Mouse (Mus musculus) MEL (cell line): ENCODE measurements at regions not wholly inside any gene's neighbourhood (a gene's known extent, or its start where the extent isn't known, plus 50 kb on each side); places are given as distances from the start of the nearest gene placed in this dataset.

Experiments used
- DNase-seq: peaks from one replicate; pipeline ENCODE4 v3.0.0; 2011; ENCODE audit warnings: low read depth, low spot score
- H3K27ac ChIP-seq: 2 replicates; pipeline ENCODE4 v1.5.1; 2012; ENCODE audit warnings: low read depth, mild to moderate bottlenecking, control low read depth, low read length, moderate library complexity; ENCODE audit not compliant: control insufficient read depth
- H3K27me3 ChIP-seq, 2 experiments: fragments of 150-350 bp in 1 of 2; sonication (generic) in 1 of 2; 2 replicates each; pipeline ENCODE4 v1.6.1; 2012; ENCODE audit warnings: low read length in 2 of 2, mild to moderate bottlenecking in 2 of 2, improper control_type of control experiment in 1 of 2, moderate library complexity in 1 of 2; ENCODE audit not compliant: insufficient read depth in 2 of 2, control insufficient read depth in 1 of 2
- H3K36me3 ChIP-seq, 2 experiments: 2 replicates each; pipeline ENCODE4 v1.6.1; 2012 to 2014; ENCODE audit warnings: low read length in 2 of 2, improper control_type of control experiment in 1 of 2, inconsistent platforms in 1 of 2, mild to moderate bottlenecking in 1 of 2; ENCODE audit not compliant: insufficient read depth in 2 of 2, control insufficient read depth in 1 of 2
- H3K4me1 ChIP-seq, 2 experiments: fragments of 150-350 bp in 1 of 2; sonication (generic) in 1 of 2; 2 replicates each; pipeline ENCODE4 v1.6.1; 2012; ENCODE audit warnings: low read length in 2 of 2, improper control_type of control experiment in 1 of 2, mild to moderate bottlenecking in 1 of 2; ENCODE audit not compliant: insufficient read depth in 2 of 2, control insufficient read depth in 1 of 2
- H3K4me3 ChIP-seq, 2 experiments: fragments of 150-350 bp in 1 of 2; sonication (generic) in 1 of 2; 2 replicates each; pipeline ENCODE4 v1.5.1; 2012; ENCODE audit warnings: low read depth in 2 of 2, low read length in 2 of 2, mild to moderate bottlenecking in 2 of 2, moderate library complexity in 2 of 2, control low read depth in 1 of 2, improper control_type of control experiment in 1 of 2; ENCODE audit not compliant: control insufficient read depth in 1 of 2, insufficient read depth in 1 of 2
- H3K79me2 ChIP-seq: 2 replicates; pipeline ENCODE4 v1.6.1; 2012; ENCODE audit warnings: mild to moderate bottlenecking, low read length, moderate library complexity; ENCODE audit not compliant: control insufficient read depth, poor library complexity, insufficient read depth
- H3K9ac ChIP-seq: 2 replicates; pipeline ENCODE4 v1.6.1; 2012; ENCODE audit warnings: low read depth, mild to moderate bottlenecking, control low read depth, low read length, moderate library complexity; ENCODE audit not compliant: control insufficient read depth, poor library complexity, severe bottlenecking
- H3K9me3 ChIP-seq: fragments of 150-350 bp; sonication (generic); replicated peaks from 2 replicates; pipeline ENCODE4 v1.6.1; 2012; ENCODE audit warnings: mild to moderate bottlenecking, low read length, improper control_type of control experiment, moderate library complexity; ENCODE audit not compliant: insufficient read depth
- CHD1 ChIP-seq: IDR thresholded peaks from 2 replicates; pipeline ENCODE4 v1.6.1; 2012; ENCODE audit warnings: low read depth, mild to moderate bottlenecking, inconsistent platforms, low read length, improper control_type of control experiment
- CTCF ChIP-seq, 3 experiments: IDR thresholded peaks in 2 of 3; conservative IDR thresholded peaks in 1 of 3; 2 replicates each; pipeline ENCODE4 v1.5.1; 2011 to 2012; ENCODE audit warnings: low read length in 3 of 3, low read depth in 2 of 3, mild to moderate bottlenecking in 2 of 3, improper control_type of control experiment in 1 of 3, inconsistent platforms in 1 of 3, mixed read lengths in 1 of 3, moderate library complexity in 1 of 3; ENCODE audit not compliant: control insufficient read depth in 1 of 3, insufficient read depth in 1 of 3, poor library complexity in 1 of 3, severe bottlenecking in 1 of 3
- GABPA ChIP-seq: IDR thresholded peaks from 2 replicates; pipeline ENCODE4 v1.6.1; 2012; ENCODE audit warnings: low read depth, mild to moderate bottlenecking, inconsistent platforms, low read length, improper control_type of control experiment, moderate library complexity
- GATA1 ChIP-seq: IDR thresholded peaks from 2 replicates; pipeline ENCODE4 v1.6.1; 2011; ENCODE audit warnings: low read depth, low read length, improper control_type of control experiment
- MAFK ChIP-seq: IDR thresholded peaks from 2 replicates; pipeline ENCODE4 v1.6.1; 2011; ENCODE audit warnings: low read depth, mild to moderate bottlenecking, low read length, improper control_type of control experiment, borderline replicate concordance
- MEF2A ChIP-seq: IDR thresholded peaks from 2 replicates; pipeline ENCODE4 v1.6.1; 2014; ENCODE audit warnings: low read depth, mild to moderate bottlenecking, inconsistent platforms, low read length, improper control_type of control experiment; ENCODE audit not compliant: poor library complexity, insufficient replicate concordance, severe bottlenecking; ENCODE audit errors: extremely low read depth
- MXI1 ChIP-seq: IDR thresholded peaks from 2 replicates; pipeline ENCODE4 v1.6.1; 2011; ENCODE audit warnings: mild to moderate bottlenecking, low read depth, low read length, improper control_type of control experiment
- MYC ChIP-seq: IDR thresholded peaks from 2 replicates; pipeline ENCODE4 v1.6.1; 2011; ENCODE audit warnings: low read depth, mild to moderate bottlenecking, low read length, improper control_type of control experiment, moderate library complexity
- NRF1 ChIP-seq: IDR thresholded peaks from 2 replicates; pipeline ENCODE4 v1.6.1; 2014; ENCODE audit warnings: low read depth, mild to moderate bottlenecking, inconsistent platforms, low read length, improper control_type of control experiment, moderate library complexity; ENCODE audit not compliant: poor library complexity, insufficient read depth, severe bottlenecking
- POLR2AphosphoS2 ChIP-seq: IDR thresholded peaks from 2 replicates; pipeline ENCODE4 v1.6.1; 2011; ENCODE audit warnings: low read length, improper control_type of control experiment
- POLR2AphosphoS5 ChIP-seq: IDR thresholded peaks from 2 replicates; pipeline ENCODE4 v1.6.1; 2012; ENCODE audit warnings: low read depth, borderline replicate concordance, mild to moderate bottlenecking, inconsistent platforms, low read length, moderate library complexity, mixed read lengths
- RAD21 ChIP-seq: IDR thresholded peaks from 2 replicates; pipeline ENCODE4 v1.6.1; 2011; ENCODE audit warnings: mild to moderate bottlenecking, low read depth, low read length, improper control_type of control experiment
- SMC3 ChIP-seq: IDR thresholded peaks from 2 replicates; pipeline ENCODE4 v1.6.1; 2011; ENCODE audit warnings: low read depth, low read length, improper control_type of control experiment
- TCF12 ChIP-seq: IDR thresholded peaks from 2 replicates; pipeline ENCODE4 v1.6.1; 2014; ENCODE audit warnings: low read depth, mild to moderate bottlenecking, inconsistent platforms, low read length, improper control_type of control experiment, moderate library complexity
- USF1 ChIP-seq: IDR thresholded peaks from 2 replicates; pipeline ENCODE4 v1.6.1; 2014; ENCODE audit warnings: low read depth, mild to moderate bottlenecking, inconsistent platforms, low read length, improper control_type of control experiment, moderate library complexity
- USF2 ChIP-seq, 2 experiments: IDR thresholded peaks; 2 replicates each; pipeline ENCODE4 v1.6.1; 2011 to 2012; ENCODE audit warnings: improper control_type of control experiment in 2 of 2, low read length in 2 of 2, borderline replicate concordance in 1 of 2, inconsistent platforms in 1 of 2, low read depth in 1 of 2, mild to moderate bottlenecking in 1 of 2; ENCODE audit not compliant: insufficient read depth in 1 of 2
- ZC3H11A ChIP-seq: IDR thresholded peaks from 2 replicates; pipeline ENCODE4 v1.6.1; 2012; ENCODE audit warnings: low read depth, mild to moderate bottlenecking, inconsistent platforms, low read length, improper control_type of control experiment
- ZKSCAN1 ChIP-seq: IDR thresholded peaks from 2 replicates; pipeline ENCODE4 v1.6.1; 2012; ENCODE audit warnings: low read depth, mild to moderate bottlenecking, inconsistent platforms, low read length, improper control_type of control experiment, moderate library complexity
- ZMIZ1 ChIP-seq: IDR thresholded peaks from 2 replicates; pipeline ENCODE4 v1.6.1; 2012; ENCODE audit warnings: low read depth, mild to moderate bottlenecking, inconsistent platforms, low read length, improper control_type of control experiment, moderate library complexity
- ZNF384 ChIP-seq: IDR thresholded peaks from 2 replicates; pipeline ENCODE4 v1.6.1; 2012; ENCODE audit warnings: low read depth, mild to moderate bottlenecking, inconsistent platforms, low read length, improper control_type of control experiment

GRCm38 (mm10) chr4:142856626-142857025 is 356.2 kb downstream of the Prdm2 start:
- Histone ChIP-seq H3K36me3 (no peaks in the 10 kb centered on the region), H3K9ac (no peak overlapping the region)
- TF ChIP-seq MXI1 (no peak), ZKSCAN1 (no peak), CTCF (IDR thresholded peaks at IDR 0.05 in 2 of 3, conservative IDR thresholded peaks at IDR 0.05 in 1 of 3; ENCODE audit: control insufficient read depth in 1 of 3, insufficient read depth in 1 of 3, low read depth in 2 of 3, low read length in 3 of 3, poor library complexity in 1 of 3, severe bottlenecking in 1 of 3) (no peak), GATA1 (no peak), MEF2A (no peak), RAD21 (no peak), USF1 (no peak), MAFK (no peak), GABPA (no peak), ZC3H11A (no peak), CHD1 (no peak), POLR2AphosphoS5 (no peak), ZNF384 (no peak), POLR2AphosphoS2 (no peak), ZMIZ1 (no peak), SMC3 (no peak), MYC (no peak)
- TF ChIP-seq, all 39 proteins: peak for 0
- no peaks in the 10 kb centered on the region for H3K4me1 ChIP-seq
- no peaks in the 10 kb centered on the region for H3K27me3 ChIP-seq
- no peaks in the 10 kb centered on the region for H3K79me2 ChIP-seq
- no peak overlapping the region for H3K27ac ChIP-seq
- no peak for DNase-seq
- no peaks in the 10 kb centered on the region for H3K9me3 ChIP-seq
- H3K4me3 ChIP-seq: no peak overlapping the region

- no peak overlapping the region for H3K9ac ChIP-seq
- no peaks in the 10 kb centered on the region for H3K4me1 ChIP-seq
- no peaks in the 10 kb centered on the region for H3K9me3 ChIP-seq
- DNase-seq: no peak
- H3K4me3 ChIP-seq: no peak overlapping the region
- H3K27me3 ChIP-seq: no peaks in the 10 kb centered on the region
- H3K36me3 ChIP-seq: no peaks in the 10 kb centered on the region
- H3K79me2 ChIP-seq: no peaks in the 10 kb centered on the region
- TF ChIP-seq USF2 (IDR thresholded peaks at IDR 0.05; ENCODE audit: borderline replicate concordance in 1 of 2, insufficient read depth in 1 of 2, low read depth in 1 of 2, low read length in 2 of 2): no peak
- TF ChIP-seq NRF1: no peak
- TF ChIP-seq MYC: no peak
- TF ChIP-seq GATA1: no peak
- TF ChIP-seq ZKSCAN1: no peak
- TF ChIP-seq CHD1: no peak
- no peak for TF ChIP-seq TCF12
- H3K27ac ChIP-seq: no peak overlapping the region
Observed at GRCm38 (mm10) chr4:142855635-142856034, 357.2 kb downstream of the Prdm2 start.
